Mouse (Mus musculus): Measurements from ENCODE around the gene Calhm3. TPM values are rescaled to one million over a fixed set of nuclear protein-coding genes. Genes with fewer than 3 reads are reported as not detected.
"Not testable (repeated sequence)": the region's sequence is repeated elsewhere in the genome, so short reads cannot be mapped to it uniquely, and the experiment has no call there.

The Calhm3 gene
- total RNA-seq, 2 experiments from 2014 or later: not detected

DNA sequence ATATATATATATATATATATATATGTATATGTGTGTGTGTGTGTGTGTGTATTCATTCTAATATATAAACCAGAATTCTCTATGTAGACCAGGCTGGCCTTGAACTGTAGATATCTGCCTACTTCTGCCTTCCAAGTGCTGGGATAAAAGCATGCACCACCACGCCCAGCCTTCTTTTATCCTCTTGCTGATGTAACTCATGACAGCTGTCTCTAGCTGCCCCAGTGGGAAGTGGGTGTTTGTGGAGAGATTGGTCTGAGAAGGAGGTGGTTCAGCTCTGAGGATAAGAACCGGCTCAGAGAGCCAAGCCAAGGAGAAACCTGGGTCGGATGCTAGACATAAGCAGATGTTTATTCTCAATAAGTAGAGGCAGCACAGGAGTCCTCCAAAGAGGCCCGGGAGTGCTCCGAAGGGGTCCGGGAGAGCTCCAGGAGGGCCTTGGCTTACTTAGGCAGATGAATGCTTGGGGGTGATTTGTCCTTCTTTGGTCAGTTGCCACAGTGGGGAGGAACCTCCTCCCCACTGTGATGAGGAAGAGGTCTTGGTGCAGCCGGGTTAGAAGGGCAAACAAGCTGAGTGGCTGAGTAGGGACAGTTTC lies 10.2 kb upstream of the Calhm3 start:
- DNase-seq: no peak

GRCm38 (mm10) chr19:47166758-47167157 lies 9.2 kb upstream of the Calhm3 start:
- no peak for DNase-seq

DNA sequence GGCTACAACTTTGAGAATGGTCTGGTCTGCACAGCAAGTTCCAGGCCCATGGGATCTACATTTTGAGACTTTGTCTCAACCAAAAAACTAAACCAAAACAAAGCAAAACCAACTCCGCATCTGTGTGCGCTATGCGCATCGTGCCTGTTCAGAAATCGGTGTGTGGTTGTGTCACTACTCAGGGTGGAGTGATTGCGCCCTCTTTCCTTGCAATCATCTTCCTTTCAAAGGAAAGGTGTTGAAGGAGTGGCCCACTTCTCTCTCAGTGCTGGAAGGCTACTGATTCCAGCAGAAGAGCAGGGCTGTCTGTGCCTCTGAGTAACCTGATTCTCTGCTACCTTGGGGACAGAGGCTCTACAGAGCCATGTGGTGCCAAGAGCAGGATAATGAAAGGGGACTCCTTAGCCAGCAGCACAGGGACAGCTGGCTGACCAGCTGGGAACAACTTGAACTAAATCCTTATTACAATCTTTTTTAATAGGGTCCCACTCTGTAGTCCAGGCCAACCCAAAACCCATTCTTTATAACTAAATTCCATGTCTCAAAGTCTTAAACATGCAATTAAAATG lies 5.7 kb upstream of the Calhm3 start:
- no peak for DNase-seq

GRCm38 (mm10) chr19:47161669-47162068 lies 4.1 kb upstream of the Calhm3 start:
- DNase-seq: no peak

DNA sequence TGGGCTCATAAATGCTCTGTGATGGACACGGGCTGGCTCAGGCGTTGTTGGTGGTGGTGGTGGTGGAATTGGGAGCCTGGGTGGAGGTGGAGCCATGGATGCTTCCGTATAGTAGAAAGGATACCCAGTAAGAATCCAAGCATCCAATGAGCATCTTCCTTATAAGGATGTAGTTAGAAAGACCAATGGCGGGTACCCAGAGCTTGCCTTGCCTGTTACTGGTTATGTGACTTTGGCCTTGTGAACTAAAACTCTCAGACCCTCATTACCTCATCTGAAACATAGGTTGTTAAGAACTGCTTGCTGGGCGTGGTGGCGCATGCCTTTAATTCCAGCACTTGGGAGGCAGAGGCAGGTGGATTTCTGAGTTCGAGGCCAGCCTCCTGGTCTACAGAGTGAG lies 3.8 kb downstream of the Calhm3 start:
- no peak for DNase-seq

- no peak for DNase-seq
Measured at GRCm38 (mm10) chr19:47152062-47152369, 5.5 kb downstream of the Calhm3 start.

DNA sequence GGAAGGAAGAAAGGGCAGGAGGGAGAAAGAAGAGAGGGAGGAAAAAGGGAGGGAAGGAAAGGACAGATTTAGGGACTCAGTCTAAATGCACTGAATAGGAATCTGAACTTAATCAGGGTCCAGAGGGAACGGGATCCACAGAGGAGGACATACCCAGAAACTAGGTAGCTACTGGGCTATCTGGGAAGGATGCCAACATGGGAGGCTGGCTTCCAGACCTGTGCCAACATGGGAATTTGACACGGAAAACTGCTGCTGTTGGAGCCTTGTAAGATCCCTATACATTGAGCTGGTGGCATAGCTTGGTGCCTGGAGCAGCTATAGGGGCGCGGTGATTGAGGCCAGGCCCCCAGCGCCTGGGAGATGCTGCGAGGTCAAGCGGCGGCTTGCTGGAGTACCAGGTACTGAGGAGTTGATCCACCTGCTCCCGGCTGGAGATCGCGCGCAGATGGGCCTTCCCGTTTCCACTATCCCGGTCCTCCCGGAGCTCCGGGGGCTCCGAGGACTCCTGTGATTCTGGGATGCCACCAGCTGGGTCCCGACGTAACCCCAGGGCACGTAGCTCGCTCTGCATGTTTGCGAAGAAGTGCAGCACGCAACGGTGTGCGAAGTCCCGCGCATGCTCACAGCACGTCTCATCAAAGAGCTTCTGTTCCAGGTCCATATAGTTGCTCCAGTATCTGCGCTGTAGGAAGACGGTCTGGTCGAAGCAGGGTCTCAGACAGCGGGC lies 6.1 kb downstream of the Calhm3 start:
- DNase-seq: peak; percentile 51

DNA sequence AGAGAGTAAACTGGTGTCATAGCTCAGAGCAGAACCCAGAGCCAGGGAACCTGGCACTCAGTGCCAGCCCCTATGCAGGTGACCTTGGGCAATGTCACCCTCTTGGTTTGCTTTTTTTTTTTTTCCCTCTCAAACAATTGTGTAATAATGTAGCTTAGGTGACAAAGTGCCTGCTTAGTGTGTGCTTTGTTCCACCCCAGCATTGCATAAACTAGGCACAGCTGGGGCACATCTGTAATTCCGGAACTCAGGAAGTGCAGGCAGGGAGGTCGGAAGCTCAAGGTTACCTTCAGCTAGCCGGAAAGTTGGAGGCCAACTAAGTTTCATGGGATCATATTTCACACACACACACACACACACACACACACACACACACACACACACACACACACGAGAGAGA lies 7.7 kb downstream of the Calhm3 start:
- DNase-seq: peak; percentile 44

DNA sequence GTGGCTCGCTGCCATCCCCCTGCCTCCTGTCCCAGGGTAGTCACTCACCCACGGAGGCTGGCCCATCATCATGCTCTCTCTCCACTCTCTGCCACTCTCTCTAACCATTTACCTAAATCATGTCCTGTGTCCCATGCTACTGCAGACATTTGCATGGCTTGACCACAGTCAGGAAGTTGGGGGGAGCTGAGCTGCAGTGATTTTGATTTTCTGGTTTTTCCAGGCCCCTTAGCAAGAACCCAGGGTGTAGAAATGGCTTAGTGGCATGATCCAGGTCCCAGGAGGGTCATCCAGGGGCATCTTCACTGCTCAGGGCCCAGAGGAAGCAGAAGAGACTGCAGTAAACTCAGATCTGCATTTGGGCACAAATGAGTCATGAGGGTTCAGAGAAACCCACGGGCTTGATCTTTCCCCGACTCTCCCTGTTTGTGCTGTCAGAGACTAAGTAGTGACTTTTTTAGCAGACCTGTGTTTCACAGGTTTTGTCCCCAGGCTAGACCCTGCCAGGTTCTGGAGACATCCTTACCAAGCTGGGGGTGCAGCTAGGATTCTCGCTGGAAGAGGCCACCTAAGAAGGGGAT lies 9.2 kb downstream of the Calhm3 start:
- no peak for DNase-seq

DNA sequence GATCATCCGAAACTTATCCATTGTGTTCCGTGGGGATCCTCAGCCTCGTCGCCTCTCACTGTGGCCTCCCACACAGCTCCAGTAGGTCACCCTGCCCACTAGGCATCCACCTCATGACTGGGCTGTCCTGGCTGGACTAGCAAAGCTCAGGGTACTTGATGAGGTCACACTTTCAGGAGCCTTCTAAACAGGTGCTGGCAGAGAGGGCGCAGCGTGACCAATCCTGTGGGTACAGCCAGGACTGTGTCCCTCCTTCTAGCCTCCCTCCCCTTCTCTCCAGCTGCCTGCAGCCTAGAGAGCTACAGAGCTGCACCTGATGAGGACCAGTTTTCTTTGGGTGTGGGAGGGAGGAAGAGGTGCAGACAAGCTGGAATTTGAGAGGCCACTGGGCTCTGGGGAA lies 13.4 kb downstream of the Calhm3 start, which contains the start of gene Calhm1:
Gene Calhm1 (minus strand): TSS at position 101 of the 400 bp plus-strand sequence.
- no peak for DNase-seq

DNA sequence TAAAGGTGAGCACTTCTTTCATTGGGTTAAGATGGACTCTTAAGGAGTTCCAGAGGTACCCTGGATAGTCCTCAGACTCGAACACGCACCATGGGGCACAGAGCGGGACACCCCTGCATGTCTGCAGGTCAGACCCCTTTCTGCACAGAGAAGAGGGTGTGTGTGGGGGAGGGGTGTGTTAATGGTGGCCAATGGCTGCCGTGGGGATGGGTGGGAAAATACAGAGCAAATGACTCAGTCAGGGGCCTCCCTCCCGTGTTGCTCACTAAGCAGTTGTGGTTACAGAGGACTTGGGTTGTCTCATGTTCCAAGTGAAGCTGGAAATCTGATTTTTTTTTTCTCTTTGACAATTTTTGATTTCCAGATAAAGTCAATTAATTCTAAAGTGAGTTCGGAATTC lies 15.1 kb downstream of the Calhm3 start:
- no peak for DNase-seq

GRCm38 (mm10) chr19:47139611-47140010 lies 18.0 kb downstream of the Calhm3 start:
- DNase-seq: not testable (repeated sequence)

DNA sequence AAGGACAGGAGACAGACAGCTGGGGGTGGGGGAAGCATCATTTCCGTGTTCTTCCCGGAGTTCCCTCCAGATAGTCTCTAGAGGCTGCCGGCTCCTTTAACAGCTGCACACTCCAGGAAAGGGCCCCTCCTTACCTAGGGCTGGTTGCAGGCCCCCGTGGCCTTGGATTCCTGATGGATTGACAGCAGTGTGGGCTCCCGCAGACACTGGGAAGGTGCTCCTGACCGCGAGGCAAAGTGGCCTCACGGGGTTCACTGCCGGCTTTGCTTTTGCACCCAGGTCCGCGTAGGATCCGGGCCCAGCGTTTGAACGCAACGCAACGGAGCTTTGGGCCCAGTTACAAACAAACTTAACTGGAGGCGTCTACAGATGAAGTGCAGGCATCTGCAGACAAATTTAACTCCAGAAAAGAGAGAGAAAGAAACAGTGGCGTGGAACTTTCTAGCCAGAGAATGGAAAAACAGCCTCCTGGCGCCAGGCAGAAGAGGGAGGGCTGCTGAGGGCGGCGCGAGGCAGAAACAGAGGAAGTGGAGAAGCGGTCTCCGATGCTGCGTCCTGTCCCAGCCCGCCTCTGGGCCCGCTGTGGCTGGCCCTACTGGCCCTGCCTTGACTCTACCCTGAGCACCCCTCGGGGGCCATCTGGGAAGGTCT lies 19.7 kb downstream of the Calhm3 start, which contains the start of gene Calhm2:
Gene Calhm2 (minus strand): TSS at position 524 of the 651 bp plus-strand sequence.
- DNase-seq: peak; percentile 67

DNA sequence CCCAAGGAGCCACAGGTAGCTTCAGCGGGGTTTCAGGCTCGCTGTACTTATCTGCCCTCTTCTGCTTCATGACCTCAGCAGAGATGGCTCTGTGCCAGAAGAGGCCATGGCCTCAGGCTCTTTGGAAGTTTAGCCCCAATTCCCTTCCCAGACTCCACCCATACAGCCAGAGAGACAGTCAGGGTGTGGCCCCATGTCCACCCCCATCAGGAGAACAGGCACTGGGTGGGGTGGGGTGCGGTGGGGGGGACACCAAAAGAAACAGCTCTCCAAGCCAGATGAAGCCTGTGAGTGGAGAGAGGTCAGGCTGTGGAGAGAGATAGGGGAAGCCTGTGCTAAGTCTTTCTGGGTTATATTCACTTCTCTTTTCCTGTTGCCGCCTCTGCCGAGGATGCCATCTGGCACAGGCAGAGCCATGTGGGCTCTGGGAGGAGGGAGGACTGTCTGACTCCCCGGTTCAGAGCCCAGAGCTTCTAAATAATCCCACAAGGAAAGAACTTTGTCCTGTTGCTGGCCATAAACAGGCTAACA lies 20.4 kb downstream of the Calhm3 start:
- peak; percentile 64 for DNase-seq

DNA sequence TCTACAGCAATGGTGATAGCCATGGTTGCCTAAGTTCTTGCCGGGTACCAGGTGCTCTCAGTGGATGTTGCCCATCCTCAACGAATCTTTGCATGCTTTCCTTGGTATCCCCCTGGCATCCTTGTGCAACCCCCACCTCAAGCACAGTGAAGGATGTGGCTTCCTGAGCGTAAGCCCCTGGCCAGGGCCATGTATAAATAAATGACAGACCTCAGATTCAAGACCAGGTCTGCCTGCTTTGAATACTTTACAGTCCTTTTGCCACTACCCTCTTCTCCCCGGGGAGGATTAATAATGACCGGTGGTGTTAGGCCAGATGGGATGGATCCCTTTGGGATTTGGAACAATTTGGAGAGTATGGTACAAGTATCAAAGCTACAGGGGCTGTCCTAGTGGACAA lies 21.4 kb downstream of the Calhm3 start:
- DNase-seq: no peak

DNA sequence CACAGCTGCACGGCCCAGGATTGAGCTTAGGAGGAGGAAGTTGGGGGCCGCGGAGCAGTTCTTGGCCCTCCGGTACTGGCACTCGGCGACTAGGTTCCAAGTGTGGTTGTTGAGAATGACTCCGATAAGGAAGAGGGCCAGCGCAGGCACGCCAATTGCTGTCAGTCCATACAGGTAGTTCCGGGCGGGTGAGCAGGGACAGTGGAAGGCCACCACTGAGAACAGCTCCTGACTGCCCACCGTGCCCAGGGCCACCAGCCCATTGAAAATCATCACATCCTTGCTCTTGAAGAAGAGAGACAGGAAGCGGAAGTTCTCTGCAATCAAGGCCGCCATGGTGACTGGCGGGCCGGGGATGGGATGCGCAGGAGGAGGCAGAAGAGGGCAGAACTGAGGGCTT lies 22.0 kb downstream of the Calhm3 start:
- no peak for DNase-seq

GRCm38 (mm10) chr19:47133161-47133560 lies 24.4 kb downstream of the Calhm3 start:
- no peak for DNase-seq

GRCm38 (mm10) chr19:47130551-47131125 lies 26.9 kb downstream of the Calhm3 start:
- DNase-seq: no peak

- DNase-seq: no peak
Measured at GRCm38 (mm10) chr19:47128835-47129234, 28.7 kb downstream of the Calhm3 start.

- no peak for DNase-seq
Measured at GRCm38 (mm10) chr19:47128164-47128563, 29.4 kb downstream of the Calhm3 start.

GRCm38 (mm10) chr19:47122802-47123201 lies 34.8 kb downstream of the Calhm3 start:
- DNase-seq: peak; percentile 46

DNA sequence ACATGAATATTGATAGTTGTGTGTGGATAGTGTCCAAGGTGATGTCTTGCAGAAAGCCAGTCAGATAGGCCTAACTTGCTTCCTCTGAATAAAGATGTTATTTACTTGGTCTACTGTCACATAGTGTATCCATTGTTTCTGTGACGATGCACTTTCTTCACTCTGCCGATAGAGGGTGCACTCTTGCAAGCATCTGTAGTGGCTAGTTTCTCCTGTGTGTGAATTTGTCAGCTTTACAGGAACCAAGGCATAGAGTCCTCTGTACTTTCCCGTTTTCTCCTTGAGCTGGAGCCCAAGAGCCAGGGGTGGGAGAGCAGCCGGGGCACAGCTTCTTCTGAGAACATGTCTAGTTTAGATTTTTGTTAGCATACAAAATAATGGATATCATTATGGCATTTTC lies 36.5 kb downstream of the Calhm3 start:
- DNase-seq: no peak
